Mouse (Mus musculus) bone marrow, adult 2 months (tissue): ENCODE results near the gene Cdcp1.

Experiments used
- CTCF ChIP-seq: fragments of 200-500 bp; IDR thresholded peaks from 2 replicates; pipeline ENCODE4 v1.5.1; 2011; ENCODE audit warnings: low read length, control low read depth; ENCODE audit not compliant: control insufficient read depth, insufficient read depth
- POLR2A ChIP-seq: fragments of 200-500 bp; IDR thresholded peaks from 2 replicates; pipeline ENCODE4 v1.6.1; 2011; ENCODE audit warnings: low read depth, mild to moderate bottlenecking, control low read depth, low read length, borderline replicate concordance; ENCODE audit not compliant: control insufficient read depth

- no peak for TF ChIP-seq CTCF
- no peak for TF ChIP-seq POLR2A
Measured at GRCm38 (mm10) chr9:123228671-123229070, 12.8 kb upstream of the Cdcp1 start.
